Mouse (Mus musculus): Measurements from ENCODE around the gene Efcab6. TPM values are rescaled to one million over a fixed set of nuclear protein-coding genes. Genes with fewer than 3 reads are reported as not detected.
A peak's percentile ranks its signal among the peaks of the same experiment; 100 is the strongest.

The Efcab6 gene
- polyA plus RNA-seq, 1 experiment from 2014 or later: 0.65 TPM

- Histone ChIP-seq H3K27me3 (replicated peaks; ENCODE audit: control insufficient read depth, insufficient read depth, low read length) (peaks cover 2% of the 10 kb centered on the region; the same call in 1 of the 2 replicates), H3K4me2 (ENCODE audit: low read length) (no peak overlapping the region), H3K36me3 (ENCODE audit: control insufficient read depth, insufficient read depth, low read length) (no peaks in the 10 kb centered on the region), H3K9me3 (ENCODE audit: control insufficient read depth, low read length) (no peaks in the 10 kb centered on the region), H3K4me1 (ENCODE audit: control insufficient read depth, insufficient read depth, low read depth, low read length) (no peaks in the 10 kb centered on the region), H3K4me3 (ENCODE audit: low read length) (no peak overlapping the region), H3K27ac (ENCODE audit: low read depth, low read length) (no peak overlapping the region), H3K9ac (ENCODE audit: low read depth, low read length) (no peak overlapping the region)
- ATAC-seq: no peak
- WGBS: 88% methylated on average over 5 of the region's 5 CpGs
Measured at GRCm38 (mm10) chr15:83865626-83866025, 199.6 kb downstream of the Efcab6 start.

GRCm38 (mm10) chr15:83857129-83857528, 208.1 kb downstream of the Efcab6 start:
- no peaks in the 10 kb centered on the region for H3K9me3 ChIP-seq (ENCODE audit: control insufficient read depth, low read length)
- no peaks in the 10 kb centered on the region for H3K27me3 ChIP-seq (replicated peaks; ENCODE audit: control insufficient read depth, insufficient read depth, low read length)
- no peaks in the 10 kb centered on the region for H3K4me1 ChIP-seq (ENCODE audit: control insufficient read depth, insufficient read depth, low read depth, low read length)
- H3K4me3 ChIP-seq (ENCODE audit: low read length): no peak overlapping the region
- no peak overlapping the region for H3K27ac ChIP-seq (ENCODE audit: low read depth, low read length)
- 20% methylated on average over 8 of the region's 8 CpGs for WGBS
- no peaks in the 10 kb centered on the region for H3K36me3 ChIP-seq (ENCODE audit: control insufficient read depth, insufficient read depth, low read length)
- no peak for ATAC-seq
- no peak overlapping the region for H3K4me2 ChIP-seq (ENCODE audit: low read length)
- H3K9ac ChIP-seq (ENCODE audit: low read depth, low read length): no peak overlapping the region

GRCm38 (mm10) chr15:83853400-83853811, 211.8 kb downstream of the Efcab6 start:
- Histone ChIP-seq H3K9me3 (ENCODE audit: control insufficient read depth, low read length) (no peaks in the 10 kb centered on the region), H3K27ac (ENCODE audit: low read depth, low read length) (no peak overlapping the region), H3K4me3 (ENCODE audit: low read length) (no peak overlapping the region), H3K4me1 (ENCODE audit: control insufficient read depth, insufficient read depth, low read depth, low read length) (peaks cover 8% of the 10 kb centered on the region), H3K4me2 (ENCODE audit: low read length) (no peak overlapping the region), H3K27me3 (replicated peaks; ENCODE audit: control insufficient read depth, insufficient read depth, low read length) (no peaks in the 10 kb centered on the region), H3K9ac (ENCODE audit: low read depth, low read length) (no peak overlapping the region), H3K36me3 (ENCODE audit: control insufficient read depth, insufficient read depth, low read length) (no peaks in the 10 kb centered on the region)
- ATAC-seq: no peak
- 56% methylated on average over 5 of the region's 5 CpGs for WGBS

GRCm38 (mm10) chr15:83848193-83848592, 217.0 kb downstream of the Efcab6 start:
- H3K4me3 ChIP-seq (ENCODE audit: low read length): no peak overlapping the region
- peaks cover 38% of the 10 kb centered on the region for H3K4me1 ChIP-seq (ENCODE audit: control insufficient read depth, insufficient read depth, low read depth, low read length)
- peak overlapping the region; percentile 12; the same call in 1 of the 2 replicates for H3K4me2 ChIP-seq (ENCODE audit: low read length)
- ATAC-seq: no peak
- no peaks in the 10 kb centered on the region for H3K27me3 ChIP-seq (replicated peaks; ENCODE audit: control insufficient read depth, insufficient read depth, low read length)
- H3K36me3 ChIP-seq (ENCODE audit: control insufficient read depth, insufficient read depth, low read length): no peaks in the 10 kb centered on the region
- H3K9me3 ChIP-seq (ENCODE audit: control insufficient read depth, low read length): no peaks in the 10 kb centered on the region
- 33% methylated on average over 9 of the region's 9 CpGs for WGBS
- H3K9ac ChIP-seq (ENCODE audit: low read depth, low read length): no peak overlapping the region
- peak overlapping the region; percentile 72 for H3K27ac ChIP-seq (ENCODE audit: low read depth, low read length)

GRCm38 (mm10) chr15:83847512-83847911, 217.7 kb downstream of the Efcab6 start:
- no peaks in the 10 kb centered on the region for H3K27me3 ChIP-seq (replicated peaks; ENCODE audit: control insufficient read depth, insufficient read depth, low read length)
- H3K4me1 ChIP-seq (ENCODE audit: control insufficient read depth, insufficient read depth, low read depth, low read length): peaks cover 42% of the 10 kb centered on the region
- ATAC-seq: no peak
- H3K27ac ChIP-seq (ENCODE audit: low read depth, low read length): peak overlapping the region; percentile 71
- 58% methylated on average over 4 of the region's 4 CpGs for WGBS
- H3K36me3 ChIP-seq (ENCODE audit: control insufficient read depth, insufficient read depth, low read length): no peaks in the 10 kb centered on the region
- no peaks in the 10 kb centered on the region for H3K9me3 ChIP-seq (ENCODE audit: control insufficient read depth, low read length)
- no peak overlapping the region for H3K4me2 ChIP-seq (ENCODE audit: low read length)
- H3K9ac ChIP-seq (ENCODE audit: low read depth, low read length): no peak overlapping the region
- H3K4me3 ChIP-seq (ENCODE audit: low read length): no peak overlapping the region

GRCm38 (mm10) chr15:83846592-83846991, 218.6 kb downstream of the Efcab6 start:
- H3K9me3 ChIP-seq (ENCODE audit: control insufficient read depth, low read length): no peaks in the 10 kb centered on the region
- 35% methylated on average over 8 of the region's 8 CpGs for WGBS
- no peaks in the 10 kb centered on the region for H3K27me3 ChIP-seq (replicated peaks; ENCODE audit: control insufficient read depth, insufficient read depth, low read length)
- H3K27ac ChIP-seq (ENCODE audit: low read depth, low read length): no peak overlapping the region
- H3K4me2 ChIP-seq (ENCODE audit: low read length): no peak overlapping the region
- H3K4me1 ChIP-seq (ENCODE audit: control insufficient read depth, insufficient read depth, low read depth, low read length): peaks cover 44% of the 10 kb centered on the region
- H3K36me3 ChIP-seq (ENCODE audit: control insufficient read depth, insufficient read depth, low read length): no peaks in the 10 kb centered on the region
- ATAC-seq: no peak
- no peak overlapping the region for H3K4me3 ChIP-seq (ENCODE audit: low read length)
- H3K9ac ChIP-seq (ENCODE audit: low read depth, low read length): no peak overlapping the region

GRCm38 (mm10) chr15:83845734-83846133, 219.4 kb downstream of the Efcab6 start:
- Histone ChIP-seq H3K4me2 (ENCODE audit: low read length) (no peak overlapping the region), H3K36me3 (ENCODE audit: control insufficient read depth, insufficient read depth, low read length) (no peaks in the 10 kb centered on the region), H3K4me1 (ENCODE audit: control insufficient read depth, insufficient read depth, low read depth, low read length) (peaks cover 44% of the 10 kb centered on the region), H3K27ac (ENCODE audit: low read depth, low read length) (no peak overlapping the region), H3K4me3 (ENCODE audit: low read length) (no peak overlapping the region), H3K27me3 (replicated peaks; ENCODE audit: control insufficient read depth, insufficient read depth, low read length) (no peaks in the 10 kb centered on the region), H3K9me3 (ENCODE audit: control insufficient read depth, low read length) (no peaks in the 10 kb centered on the region), H3K9ac (ENCODE audit: low read depth, low read length) (peak overlapping the region; percentile 7; the same call in 1 of the 2 replicates)
- ATAC-seq: peak; percentile 7; the same call in 1 of the 2 replicates
- 29% methylated on average over 11 of the region's 11 CpGs for WGBS

- no peaks in the 10 kb centered on the region; the same call in 1 of the 2 replicates for H3K27me3 ChIP-seq (replicated peaks; ENCODE audit: control insufficient read depth, insufficient read depth, low read length)
- H3K36me3 ChIP-seq (ENCODE audit: control insufficient read depth, insufficient read depth, low read length): no peaks in the 10 kb centered on the region
- no peak overlapping the region for H3K4me3 ChIP-seq (ENCODE audit: low read length)
- H3K9ac ChIP-seq (ENCODE audit: low read depth, low read length): peak overlapping the region; percentile 33; the same call in 1 of the 2 replicates
- no peaks in the 10 kb centered on the region for H3K9me3 ChIP-seq (ENCODE audit: control insufficient read depth, low read length)
- peaks cover 35% of the 10 kb centered on the region for H3K4me1 ChIP-seq (ENCODE audit: control insufficient read depth, insufficient read depth, low read depth, low read length)
- 29% methylated on average over 22 of the region's 22 CpGs for WGBS
- H3K27ac ChIP-seq (ENCODE audit: low read depth, low read length): no peak overlapping the region; the same call in 1 of the 2 replicates
- H3K4me2 ChIP-seq (ENCODE audit: low read length): peak overlapping the region; percentile 11; the same call in 1 of the 2 replicates
- ATAC-seq: peak; percentile 35; the same call in 1 of the 2 replicates
Measured at GRCm38 (mm10) chr15:83842915-83843789, 222.0 kb downstream of the Efcab6 start.

- H3K36me3 ChIP-seq (ENCODE audit: control insufficient read depth, insufficient read depth, low read length): no peaks in the 10 kb centered on the region
- H3K9me3 ChIP-seq (ENCODE audit: control insufficient read depth, low read length): no peaks in the 10 kb centered on the region
- H3K27ac ChIP-seq (ENCODE audit: low read depth, low read length): no peak overlapping the region
- H3K4me1 ChIP-seq (ENCODE audit: control insufficient read depth, insufficient read depth, low read depth, low read length): peaks cover 29% of the 10 kb centered on the region
- H3K27me3 ChIP-seq (replicated peaks; ENCODE audit: control insufficient read depth, insufficient read depth, low read length): no peaks in the 10 kb centered on the region; the same call in 1 of the 2 replicates
- ATAC-seq: no peak
- WGBS: 71% methylated on average over 12 of the region's 12 CpGs
- no peak overlapping the region for H3K4me2 ChIP-seq (ENCODE audit: low read length)
- no peak overlapping the region for H3K4me3 ChIP-seq (ENCODE audit: low read length)
- no peak overlapping the region for H3K9ac ChIP-seq (ENCODE audit: low read depth, low read length)
Measured at GRCm38 (mm10) chr15:83842419-83842818, 222.8 kb downstream of the Efcab6 start.

Measured in hindbrain, embryonic 16.5 days (tissue).